Mouse (Mus musculus): ENCODE results near the gene Pard3b. TPM values are rescaled to one million over a fixed set of nuclear protein-coding genes. Genes with fewer than 3 reads are reported as not detected.

The Pard3b gene
- total RNA-seq (2021) = 10 to 100 TPM; 12.7 to 21.1 TPM
- long read RNA-seq, experiment 1, partial matches to known transcripts = 0 of 8 reads
- long read RNA-seq, experiment 1, other reads (novel, unspliced or antisense) = 8 of 8 reads
- long read RNA-seq, experiment 2, partial matches to known transcripts = 0 of 6 reads
- long read RNA-seq, experiment 2, other reads (novel, unspliced or antisense) = 6 of 6 reads

- peak; percentile 83 for DNase-seq
Observed at GRCm38 (mm10) chr1:61638347-61639111, at the start of gene Pard3b. Pard3b (plus strand) TSS chr1:61638824.

- DNase-seq = no peak
Observed at GRCm38 (mm10) chr1:61616176-61616575, 22.4 kb upstream of the Pard3b start.

- no peak for DNase-seq
Observed at GRCm38 (mm10) chr1:61620651-61621050, 18.0 kb upstream of the Pard3b start.

- DNase-seq = no peak
Observed at GRCm38 (mm10) chr1:61629857-61630256, 8.8 kb upstream of the Pard3b start.

GRCm38 (mm10) chr1:61639114-61640093, 780 bp downstream of the Pard3b start:
- DNase-seq = peak; percentile 26

GRCm38 (mm10) chr1:61641880-61642279, 3.3 kb downstream of the Pard3b start:
- DNase-seq = no peak

GRCm38 (mm10) chr1:61645062-61645461, 6.4 kb downstream of the Pard3b start:
- no peak for DNase-seq

- no peak for DNase-seq
Observed at GRCm38 (mm10) chr1:61649964-61650363, 11.3 kb downstream of the Pard3b start.

- DNase-seq = no peak
Observed at GRCm38 (mm10) chr1:61651454-61652271, 13.0 kb downstream of the Pard3b start.

- no peak for DNase-seq
Observed at GRCm38 (mm10) chr1:61657760-61658159, 19.1 kb downstream of the Pard3b start.

- DNase-seq = no peak
Observed at GRCm38 (mm10) chr1:61659931-61660330, 21.3 kb downstream of the Pard3b start.

GRCm38 (mm10) chr1:61685221-61685814, 46.7 kb downstream of the Pard3b start:
- no peak for DNase-seq

- DNase-seq = no peak
Observed at GRCm38 (mm10) chr1:61685921-61686320, 47.3 kb downstream of the Pard3b start.

- DNase-seq = no peak
Observed at GRCm38 (mm10) chr1:61688301-61688700, 49.7 kb downstream of the Pard3b start.

- DNase-seq = no peak
Observed at GRCm38 (mm10) chr1:61698462-61699218, 60.0 kb downstream of the Pard3b start.

- DNase-seq = no peak
Observed at GRCm38 (mm10) chr1:61709812-61710211, 71.2 kb downstream of the Pard3b start.

- DNase-seq = no peak
Observed at GRCm38 (mm10) chr1:61711523-61711922, 72.9 kb downstream of the Pard3b start.

- DNase-seq = no peak
Observed at GRCm38 (mm10) chr1:61729654-61730053, 91.0 kb downstream of the Pard3b start.

GRCm38 (mm10) chr1:61736550-61736949, 97.9 kb downstream of the Pard3b start:
- no peak for DNase-seq

- no peak for DNase-seq
Observed at GRCm38 (mm10) chr1:61742831-61743230, 104.2 kb downstream of the Pard3b start.

- peak; percentile 8 for DNase-seq
Observed at GRCm38 (mm10) chr1:61747481-61747880, 108.9 kb downstream of the Pard3b start.

All from adrenal gland, postnatal 10 days (tissue).